Mouse (Mus musculus) midbrain, embryonic 14.5 days (tissue): Measurements from ENCODE around the gene Colgalt2. TPM values are rescaled to one million over a fixed set of nuclear protein-coding genes. Genes with fewer than 3 reads are reported as not detected.

Source experiments
- ATAC-seq: fragments of 200-750 bp; cut with Nextera tagmentation; 2 replicates; pipeline ENCODE4 v1.8.0; 2017; ENCODE audit warnings: moderate number of reproducible peaks, moderate library complexity; ENCODE audit not compliant: low FRiP score, low TSS enrichment
- DNase-seq: peaks from one replicate; pipeline ENCODE4 v3.0.0-alpha.2; 2015
- H3K27ac ChIP-seq: fragments of 300-500 bp; sonication (generic); replicated peaks from 2 replicates; pipeline ENCODE4 v1.5.1; 2014; ENCODE audit warnings: mild to moderate bottlenecking, low read depth, low read length, moderate library complexity
- H3K27me3 ChIP-seq: fragments of 300-500 bp; sonication (generic); 2 replicates; pipeline ENCODE4 v1.6.1; 2014; ENCODE audit warnings: low read length, control low read depth, mixed read lengths; ENCODE audit not compliant: control insufficient read depth, insufficient read depth
- H3K36me3 ChIP-seq: fragments of 300-500 bp; sonication (generic); 2 replicates; pipeline ENCODE4 v1.6.1; 2014; ENCODE audit warnings: low read length, control low read depth; ENCODE audit not compliant: control insufficient read depth, insufficient read depth
- H3K4me1 ChIP-seq: fragments of 300-500 bp; sonication (generic); 2 replicates; pipeline ENCODE4 v1.6.1; 2014; ENCODE audit warnings: mild to moderate bottlenecking, antibody characterized with exemption, low read length, control low read depth; ENCODE audit not compliant: control insufficient read depth, insufficient read depth
- H3K4me2 ChIP-seq: fragments of 300-500 bp; sonication (generic); 2 replicates; pipeline ENCODE4 v1.6.1; 2014; ENCODE audit warnings: mild to moderate bottlenecking, low read length, moderate library complexity
- H3K4me3 ChIP-seq: fragments of 300-500 bp; sonication (generic); replicated peaks from 2 replicates; pipeline ENCODE4 v1.5.1; 2014; ENCODE audit warnings: low read depth, low read length
- H3K9ac ChIP-seq: fragments of 300-500 bp; sonication (generic); replicated peaks from 2 replicates; pipeline ENCODE4 v1.6.1; 2014; ENCODE audit warnings: mild to moderate bottlenecking, low read length, moderate library complexity
- H3K9me3 ChIP-seq: fragments of 300-500 bp; sonication (generic); 2 replicates; pipeline ENCODE4 v1.6.1; 2016; ENCODE audit warnings: low read length, control low read depth, mixed read lengths; ENCODE audit not compliant: control insufficient read depth
- WGBS: fragments of 180-500 bp; shearing (Covaris S2); extraction: QIAGEN DNeasy Blood & Tissue Kit; methylation state at CpG from one replicate; pipeline ENCODE4 v1.1.7; 2014; 5-methylcytosine and 5-hydroxymethylcytosine counted together
- polyA plus RNA-seq: library from polyadenylated mRNA; unstranded; fragments of >200 nt; fragmentation: Nextera tagmentation; extraction: Ambion mirVana; gene quantifications from 2 replicates; pipeline ENCODE4 v1.2.1, GENCODE M21; 2014

Colgalt2 gene
- polyA plus RNA-seq, 1 experiment from 2014 or later, result 4.0 TPM

- no peak overlapping the region for H3K4me2 ChIP-seq
- no peak overlapping the region for H3K27ac ChIP-seq
- H3K9ac ChIP-seq, result no peak overlapping the region
- no peak overlapping the region for H3K4me3 ChIP-seq
- ATAC-seq, result no peak
- no peaks in the 10 kb centered on the region for H3K36me3 ChIP-seq
- peak; percentile 35 for DNase-seq
- no peaks in the 10 kb centered on the region for H3K9me3 ChIP-seq
- H3K27me3 ChIP-seq, result no peaks in the 10 kb centered on the region
- H3K4me1 ChIP-seq, result no peaks in the 10 kb centered on the region; the same call in 1 of the 2 replicates
Observed at GRCm38 (mm10) chr1:152389271-152389670, 10.4 kb upstream of the Colgalt2 start.

- 94% methylated on average over 3 of the region's 3 CpGs for WGBS
- ATAC-seq (no peak), DNase-seq (no peak)
- Histone ChIP-seq H3K4me3 (no peak overlapping the region), H3K9me3 (no peaks in the 10 kb centered on the region), H3K9ac (no peak overlapping the region), H3K27ac (no peak overlapping the region), H3K27me3 (peaks cover 5% of the 10 kb centered on the region; the same call in 1 of the 2 replicates), H3K4me1 (no peaks in the 10 kb centered on the region), H3K36me3 (no peaks in the 10 kb centered on the region), H3K4me2 (no peak overlapping the region)
Observed at GRCm38 (mm10) chr1:152394137-152394536, 5.5 kb upstream of the Colgalt2 start.

GRCm38 (mm10) chr1:152394956-152395515 lies 4.6 kb upstream of the Colgalt2 start:
- no peak for ATAC-seq
- H3K36me3 ChIP-seq, result no peaks in the 10 kb centered on the region
- no peak overlapping the region for H3K27ac ChIP-seq
- peaks cover 5% of the 10 kb centered on the region; the same call in 1 of the 2 replicates for H3K27me3 ChIP-seq
- H3K4me1 ChIP-seq, result 0 out of 2 replicates have a peak, but pooled peaks cover 2% of the 10 kb centered on the region
- DNase-seq, result no peak
- no peak overlapping the region for H3K4me2 ChIP-seq
- 89% methylated on average over 4 of the region's 4 CpGs for WGBS
- no peak overlapping the region for H3K4me3 ChIP-seq
- no peak overlapping the region for H3K9ac ChIP-seq
- no peaks in the 10 kb centered on the region for H3K9me3 ChIP-seq

GRCm38 (mm10) chr1:152398708-152399107 lies 922 bp upstream of the Colgalt2 start:
- Histone ChIP-seq H3K36me3 (no peaks in the 10 kb centered on the region), H3K27ac (no peak overlapping the region)
- ATAC-seq, result no peak

GRCm38 (mm10) chr1:152400556-152401540 lies 1.2 kb downstream of the Colgalt2 start:
- 0 out of 2 replicates have a peak, but pooled peaks cover 2% of the 10 kb centered on the region for H3K4me1 ChIP-seq
- DNase-seq (peak; percentile 35), ATAC-seq (no peak; the same call in 1 of the 2 replicates)
- no peaks in the 10 kb centered on the region for H3K36me3 ChIP-seq
- peak overlapping the region; percentile 95 for H3K4me2 ChIP-seq
- H3K9ac ChIP-seq, result peak overlapping the region; percentile 68
- WGBS, result 16% methylated on average over 14 of the region's 14 CpGs
- no peak overlapping the region for H3K27ac ChIP-seq
- peak overlapping the region; percentile 62 for H3K4me3 ChIP-seq
- H3K27me3 ChIP-seq, result peaks cover 10% of the 10 kb centered on the region
- no peaks in the 10 kb centered on the region for H3K9me3 ChIP-seq

More at GRCm38 (mm10) chr1:152398708-152399107, 922 bp upstream of the Colgalt2 start:
- H3K4me2 ChIP-seq, result no peak overlapping the region
- H3K9me3 ChIP-seq, result no peaks in the 10 kb centered on the region
- no peak overlapping the region for H3K4me3 ChIP-seq
- DNase-seq, result no peak
- H3K9ac ChIP-seq, result no peak overlapping the region
- WGBS, result 65% methylated on average over 1 of the region's 1 CpGs
- peaks cover 10% of the 10 kb centered on the region for H3K27me3 ChIP-seq
- 0 out of 2 replicates have a peak, but pooled peaks cover 2% of the 10 kb centered on the region for H3K4me1 ChIP-seq

GRCm38 (mm10) chr1:152407021-152407946 lies 7.7 kb downstream of the Colgalt2 start:
- 51% methylated on average over 22 of the region's 22 CpGs for WGBS
- H3K36me3 ChIP-seq, result no peaks in the 10 kb centered on the region
- H3K27me3 ChIP-seq, result no peaks in the 10 kb centered on the region
- H3K27ac ChIP-seq, result no peak overlapping the region
- no peak overlapping the region for H3K4me3 ChIP-seq
- H3K9ac ChIP-seq, result no peak overlapping the region
- DNase-seq, result no peak
- H3K4me1 ChIP-seq, result no peaks in the 10 kb centered on the region
- H3K4me2 ChIP-seq, result peak overlapping the region; percentile 25; the same call in 1 of the 2 replicates
- H3K9me3 ChIP-seq, result no peaks in the 10 kb centered on the region
- ATAC-seq, result no peak

- Histone ChIP-seq H3K4me3 (no peak overlapping the region), H3K4me2 (no peak overlapping the region), H3K36me3 (no peaks in the 10 kb centered on the region), H3K9me3 (no peaks in the 10 kb centered on the region), H3K27me3 (no peaks in the 10 kb centered on the region), H3K27ac (no peak overlapping the region), H3K4me1 (no peaks in the 10 kb centered on the region), H3K9ac (no peak overlapping the region)
- ATAC-seq, result no peak
- DNase-seq, result no peak
- 87% methylated on average over 4 of the region's 4 CpGs for WGBS
Observed at GRCm38 (mm10) chr1:152409356-152409755, 9.7 kb downstream of the Colgalt2 start.

GRCm38 (mm10) chr1:152410657-152411056 lies 11.0 kb downstream of the Colgalt2 start:
- no peaks in the 10 kb centered on the region for H3K9me3 ChIP-seq
- DNase-seq (no peak), ATAC-seq (no peak)
- 97% methylated on average over 3 of the region's 3 CpGs for WGBS
- no peak overlapping the region for H3K9ac ChIP-seq
- H3K27ac ChIP-seq, result no peak overlapping the region
- no peaks in the 10 kb centered on the region for H3K27me3 ChIP-seq
- H3K4me2 ChIP-seq, result no peak overlapping the region
- no peak overlapping the region for H3K4me3 ChIP-seq
- no peaks in the 10 kb centered on the region for H3K4me1 ChIP-seq
- H3K36me3 ChIP-seq, result no peaks in the 10 kb centered on the region
